Mouse (Mus musculus): Measurements from ENCODE around the gene Arhgdia.

DNA sequence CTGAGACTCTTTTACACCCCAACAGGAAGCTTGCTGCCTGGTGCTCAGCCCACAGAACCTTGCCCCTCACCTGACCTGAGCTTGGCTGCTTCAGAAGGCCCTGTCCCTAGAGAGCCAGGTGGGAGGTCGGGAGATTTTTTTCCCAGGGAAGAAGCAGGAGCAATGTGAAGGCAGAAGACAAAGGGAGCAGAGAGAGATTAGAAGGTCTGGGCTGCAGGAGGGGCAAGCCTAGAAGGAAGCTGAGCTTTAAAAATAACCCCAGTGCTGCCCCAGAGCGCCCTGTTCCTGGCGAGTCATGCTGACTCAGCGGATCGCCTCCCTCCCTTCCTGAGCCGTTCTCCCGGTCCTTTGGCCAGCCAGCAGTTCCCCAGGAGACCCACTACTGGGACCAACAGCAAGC, 48.5 kb upstream of the Arhgdia start:
- TF ChIP-seq POLR2A (IDR thresholded peaks at IDR 0.05; ENCODE audit: borderline replicate concordance, low read depth, low read length) (no peak; the same call in 1 of the 2 replicates), CTCF (IDR thresholded peaks at IDR 0.05; ENCODE audit: low read depth, low read length) (no peak)
